Mouse (Mus musculus) right cerebral cortex, postnatal 25 days (tissue): Measurements from ENCODE around the gene Cyb5r2.

Experiments used
- DNase-seq: peaks from one replicate; pipeline ENCODE4 v3.0.0; 2022

The Cyb5r2 gene

GRCm38 (mm10) chr7:107757308-107758151 is at the start of gene Cyb5r2:
Cyb5r2 (minus strand) TSS chr7:107758032.
- no peak for DNase-seq

GRCm38 (mm10) chr7:107802138-107802537 is 44.3 kb upstream of the Cyb5r2 start:
- DNase-seq = no peak

- no peak for DNase-seq
Measured at GRCm38 (mm10) chr7:107801108-107801507, 43.3 kb upstream of the Cyb5r2 start, which contains the start of gene Ovch2. Ovch2 (minus strand) TSS chr7:107801208.

- no peak for DNase-seq
Measured at GRCm38 (mm10) chr7:107796500-107796899, 38.7 kb upstream of the Cyb5r2 start.

- DNase-seq = no peak
Measured at GRCm38 (mm10) chr7:107787977-107788620, 30.3 kb upstream of the Cyb5r2 start.

- DNase-seq = no peak
Measured at GRCm38 (mm10) chr7:107779611-107780010, 21.8 kb upstream of the Cyb5r2 start.

- DNase-seq = no peak
Measured at GRCm38 (mm10) chr7:107778216-107778615, 20.4 kb upstream of the Cyb5r2 start.

- DNase-seq = no peak
Measured at GRCm38 (mm10) chr7:107770812-107771211, 13.0 kb upstream of the Cyb5r2 start.

GRCm38 (mm10) chr7:107756748-107757147 is 1.1 kb downstream of the Cyb5r2 start:
- no peak for DNase-seq

GRCm38 (mm10) chr7:107755905-107756304 is 1.9 kb downstream of the Cyb5r2 start:
- no peak for DNase-seq

- DNase-seq = no peak
Measured at GRCm38 (mm10) chr7:107752031-107752520, 5.8 kb downstream of the Cyb5r2 start.

GRCm38 (mm10) chr7:107749721-107750120 is 8.1 kb downstream of the Cyb5r2 start:
- no peak for DNase-seq

GRCm38 (mm10) chr7:107749270-107749669 is 8.6 kb downstream of the Cyb5r2 start:
- DNase-seq = no peak

GRCm38 (mm10) chr7:107747954-107748353 is 9.9 kb downstream of the Cyb5r2 start:
- DNase-seq = peak; percentile 24

- no peak for DNase-seq
Measured at GRCm38 (mm10) chr7:107747476-107747875, 10.4 kb downstream of the Cyb5r2 start.

- no peak for DNase-seq
Measured at GRCm38 (mm10) chr7:107746036-107746435, 11.8 kb downstream of the Cyb5r2 start.

GRCm38 (mm10) chr7:107745111-107745510 is 12.7 kb downstream of the Cyb5r2 start:
- DNase-seq = no peak

GRCm38 (mm10) chr7:107744454-107744853 is 13.4 kb downstream of the Cyb5r2 start:
- DNase-seq = no peak

GRCm38 (mm10) chr7:107742963-107743465 is 14.8 kb downstream of the Cyb5r2 start:
- no peak for DNase-seq

GRCm38 (mm10) chr7:107738726-107739125 is 19.1 kb downstream of the Cyb5r2 start:
- no peak for DNase-seq

GRCm38 (mm10) chr7:107733162-107733561 is 24.7 kb downstream of the Cyb5r2 start:
- DNase-seq = no peak

- DNase-seq = no peak
Measured at GRCm38 (mm10) chr7:107730587-107730986, 27.2 kb downstream of the Cyb5r2 start.

- no peak for DNase-seq
Measured at GRCm38 (mm10) chr7:107727538-107727937, 30.3 kb downstream of the Cyb5r2 start.

- no peak for DNase-seq
Measured at GRCm38 (mm10) chr7:107722536-107722935, 35.3 kb downstream of the Cyb5r2 start.
